Mouse (Mus musculus): ENCODE results near the gene Pdx1. TPM values are rescaled to one million over a fixed set of nuclear protein-coding genes. Genes with fewer than 3 reads are reported as not detected.

Gene Pdx1
- polyA plus RNA-seq, 1 experiment from 2014 or later = not detected

DNA sequence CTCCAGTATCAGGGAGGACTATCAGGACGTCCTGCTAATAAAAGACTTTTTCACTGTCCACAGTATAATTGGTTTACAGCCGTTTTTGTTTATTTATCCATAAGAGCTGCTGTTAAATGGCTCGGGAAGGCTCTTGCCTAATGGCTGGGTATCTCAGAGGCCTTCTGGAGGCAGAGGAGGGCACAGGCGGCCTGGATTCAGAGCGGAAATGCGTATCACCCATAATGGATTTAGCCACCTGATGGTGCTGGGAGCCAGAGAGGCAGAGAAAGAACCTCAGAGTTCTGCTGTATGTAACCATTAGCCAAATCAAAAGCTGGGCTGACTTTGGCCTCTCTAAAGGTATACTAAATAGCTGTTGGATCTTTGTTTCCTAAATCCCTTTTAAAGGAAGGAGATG is 2.3 kb upstream of the Pdx1 start:
- H3K9me3 ChIP-seq (ENCODE audit: control insufficient read depth, low read length) = no peaks in the 10 kb centered on the region
- peaks cover 94% of the 10 kb centered on the region for H3K27me3 ChIP-seq (replicated peaks; ENCODE audit: control insufficient read depth, insufficient read depth, low read length)
- H3K4me2 ChIP-seq (ENCODE audit: low read depth, low read length) = no peak overlapping the region
- no peak overlapping the region for H3K27ac ChIP-seq (replicated peaks; ENCODE audit: low read depth, low read length)
- H3K9ac ChIP-seq (ENCODE audit: low read depth, low read length) = no peak overlapping the region
- H3K4me1 ChIP-seq (ENCODE audit: control insufficient read depth, insufficient read depth, low read length) = no peaks in the 10 kb centered on the region
- 4% methylated on average over 6 of the region's 6 CpGs for WGBS
- no peak overlapping the region for H3K4me3 ChIP-seq (ENCODE audit: low read depth, low read length)
- ATAC-seq (ENCODE audit: low read depth) (no peak), DNase-seq (ENCODE audit: low spot score) (no peak)
- no peaks in the 10 kb centered on the region for H3K36me3 ChIP-seq (ENCODE audit: control insufficient read depth, insufficient read depth, low read length)

DNA sequence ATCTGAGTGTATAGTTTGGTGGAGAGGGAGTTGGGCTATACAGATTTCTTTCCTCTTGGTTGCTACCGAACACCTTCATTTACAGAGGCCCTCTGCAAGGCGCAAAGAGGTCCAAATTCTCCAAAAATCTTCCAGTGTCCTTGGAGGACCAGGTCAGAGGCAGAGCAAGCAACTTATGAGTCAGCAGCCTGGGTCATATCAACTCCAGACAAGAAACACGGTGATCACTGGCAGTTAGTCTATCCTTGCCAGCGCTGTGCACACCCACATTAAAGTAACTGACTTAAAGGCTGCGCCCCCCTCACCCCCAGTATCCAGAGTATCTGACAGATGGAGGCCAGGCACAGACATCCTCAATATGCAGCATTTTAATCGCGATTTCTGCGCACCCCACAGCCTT is 1.0 kb upstream of the Pdx1 start:
- ATAC-seq (ENCODE audit: low read depth) = no peak
- no peak for DNase-seq (ENCODE audit: low spot score)
- Histone ChIP-seq H3K27ac (replicated peaks; ENCODE audit: low read depth, low read length) (no peak overlapping the region), H3K27me3 (replicated peaks; ENCODE audit: control insufficient read depth, insufficient read depth, low read length) (peaks cover 98% of the 10 kb centered on the region), H3K4me2 (ENCODE audit: low read depth, low read length) (no peak overlapping the region), H3K36me3 (ENCODE audit: control insufficient read depth, insufficient read depth, low read length) (no peaks in the 10 kb centered on the region), H3K9me3 (ENCODE audit: control insufficient read depth, low read length) (no peaks in the 10 kb centered on the region), H3K4me1 (ENCODE audit: control insufficient read depth, insufficient read depth, low read length) (no peaks in the 10 kb centered on the region), H3K9ac (ENCODE audit: low read depth, low read length) (no peak overlapping the region), H3K4me3 (ENCODE audit: low read depth, low read length) (no peak overlapping the region)
- 1% methylated on average over 8 of the region's 8 CpGs for WGBS

DNA sequence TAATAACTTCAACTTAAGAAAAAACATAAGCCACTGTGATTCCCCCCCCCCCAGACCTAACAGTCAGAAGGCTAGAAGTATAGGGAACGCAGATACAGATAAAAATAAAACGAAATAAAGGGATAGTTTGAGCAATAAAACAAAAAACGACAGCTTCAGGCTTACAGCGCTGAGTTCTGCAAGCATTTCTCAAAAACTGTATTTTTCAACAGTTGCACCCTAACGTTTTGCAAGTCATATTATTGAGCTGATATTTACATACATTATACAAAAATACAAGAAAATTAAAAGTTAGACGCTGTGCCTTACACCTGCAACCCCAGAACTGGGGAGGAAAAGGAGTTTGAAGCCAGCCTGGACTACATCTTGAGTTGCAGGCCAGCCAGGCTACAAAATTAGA is 388 bp upstream of the Pdx1 start:
- H3K27ac ChIP-seq (replicated peaks; ENCODE audit: low read depth, low read length) = no peak overlapping the region
- no peaks in the 10 kb centered on the region for H3K9me3 ChIP-seq (ENCODE audit: control insufficient read depth, low read length)
- no peaks in the 10 kb centered on the region for H3K4me1 ChIP-seq (ENCODE audit: control insufficient read depth, insufficient read depth, low read length)
- WGBS = 7% methylated on average over 6 of the region's 6 CpGs
- no peak overlapping the region for H3K4me3 ChIP-seq (ENCODE audit: low read depth, low read length)
- H3K9ac ChIP-seq (ENCODE audit: low read depth, low read length) = no peak overlapping the region
- H3K36me3 ChIP-seq (ENCODE audit: control insufficient read depth, insufficient read depth, low read length) = no peaks in the 10 kb centered on the region
- no peak for DNase-seq (ENCODE audit: low spot score)
- peaks cover 96% of the 10 kb centered on the region for H3K27me3 ChIP-seq (replicated peaks; ENCODE audit: control insufficient read depth, insufficient read depth, low read length)
- no peak for ATAC-seq (ENCODE audit: low read depth)
- no peak overlapping the region for H3K4me2 ChIP-seq (ENCODE audit: low read depth, low read length)

DNA sequence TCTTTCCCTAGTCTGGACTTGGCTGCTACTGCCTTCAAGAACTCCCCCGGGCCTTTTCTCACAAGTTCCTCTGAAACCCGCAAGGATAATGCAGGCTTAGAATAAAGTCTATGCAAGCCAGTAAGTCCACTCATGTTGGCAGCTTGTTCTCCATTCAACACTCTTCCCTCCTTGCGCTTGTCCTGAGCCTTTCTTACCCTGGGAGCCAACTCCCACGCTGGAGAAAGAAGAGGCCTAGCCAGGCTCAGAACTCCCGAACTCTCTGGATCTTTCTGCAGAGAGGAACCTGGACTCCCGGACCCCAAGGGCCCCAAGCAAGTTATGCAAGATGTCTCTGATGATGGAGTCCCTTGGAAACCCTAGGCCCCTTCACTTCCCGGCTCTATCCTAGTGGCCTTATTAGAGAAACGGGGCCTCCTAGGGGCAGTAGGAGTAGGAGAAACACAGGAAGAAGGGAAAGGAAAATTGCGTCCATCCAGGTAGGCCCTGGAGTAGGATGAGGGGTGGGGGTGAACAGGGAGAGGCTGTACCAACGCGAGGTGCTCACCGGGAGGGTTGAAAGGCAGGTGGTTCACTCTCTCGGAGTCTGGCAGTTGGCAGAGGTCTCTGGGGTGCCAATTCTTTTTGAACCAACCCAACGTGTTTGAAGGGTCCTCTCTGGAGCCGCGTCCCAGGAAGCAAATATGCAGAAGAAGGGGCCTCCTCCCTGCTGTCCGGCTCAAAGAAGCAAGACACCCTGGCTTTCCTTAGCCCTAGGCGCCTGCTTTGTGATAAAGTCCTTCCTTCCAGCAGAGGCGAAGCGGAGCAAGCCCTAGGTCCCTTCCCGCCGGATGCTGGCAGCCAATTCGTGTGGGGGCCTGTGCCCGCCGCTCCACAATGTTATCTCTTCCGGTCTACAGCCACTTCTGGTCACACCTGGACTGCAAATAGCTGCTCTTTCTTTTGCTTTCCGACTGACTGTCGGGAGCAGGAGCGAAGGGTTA is 1.2 kb downstream of the Pdx1 start:
- Histone ChIP-seq H3K4me2 (ENCODE audit: low read depth, low read length) (no peak overlapping the region), H3K36me3 (ENCODE audit: control insufficient read depth, insufficient read depth, low read length) (no peaks in the 10 kb centered on the region), H3K9me3 (ENCODE audit: control insufficient read depth, low read length) (no peaks in the 10 kb centered on the region), H3K9ac (ENCODE audit: low read depth, low read length) (no peak overlapping the region), H3K27ac (replicated peaks; ENCODE audit: low read depth, low read length) (no peak overlapping the region), H3K27me3 (replicated peaks; ENCODE audit: control insufficient read depth, insufficient read depth, low read length) (peaks cover 98% of the 10 kb centered on the region), H3K4me1 (ENCODE audit: control insufficient read depth, insufficient read depth, low read length) (no peaks in the 10 kb centered on the region), H3K4me3 (ENCODE audit: low read depth, low read length) (no peak overlapping the region)
- no peak for ATAC-seq (ENCODE audit: low read depth)
- DNase-seq (ENCODE audit: low spot score) = no peak
- 2% methylated on average over 29 of the region's 29 CpGs for WGBS

DNA sequence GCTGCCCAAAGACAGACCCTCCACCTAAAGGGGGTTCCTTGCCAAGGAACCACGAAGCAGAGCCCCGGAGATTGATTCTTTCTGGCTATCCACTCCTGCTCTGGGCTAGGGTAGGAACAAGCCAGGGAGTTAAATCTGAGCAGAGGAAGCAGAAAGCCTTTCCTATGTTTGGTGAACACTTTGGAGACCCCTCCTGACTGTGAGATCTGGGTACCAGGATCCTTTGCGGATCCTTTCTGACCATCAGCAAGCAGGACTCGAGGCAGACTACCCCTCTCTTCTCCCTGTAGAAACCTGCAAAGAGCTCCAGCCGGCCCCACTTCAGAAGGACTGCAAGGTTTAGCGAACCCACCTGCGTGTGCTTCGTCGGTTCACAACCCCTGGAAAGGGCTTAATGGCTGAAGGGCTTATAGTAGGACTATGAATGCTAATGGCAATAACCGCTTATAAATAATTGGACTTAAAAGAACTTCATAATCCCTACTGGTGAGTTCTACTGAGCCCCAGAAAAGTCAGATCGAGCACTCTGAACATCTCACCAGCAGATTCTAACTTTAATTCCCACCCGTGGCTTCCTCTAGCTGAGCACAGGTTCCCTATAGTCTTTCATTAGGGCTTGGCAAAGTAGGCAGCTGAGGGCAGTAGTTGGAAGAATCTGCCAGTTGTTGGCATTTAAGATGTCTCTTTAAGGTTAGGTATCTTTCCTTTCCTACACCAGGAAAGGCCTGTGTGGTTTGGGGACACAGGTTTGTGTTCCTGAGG is 2.5 kb downstream of the Pdx1 start:
- Histone ChIP-seq H3K4me3 (ENCODE audit: low read depth, low read length) (no peak overlapping the region), H3K4me2 (ENCODE audit: low read depth, low read length) (no peak overlapping the region), H3K4me1 (ENCODE audit: control insufficient read depth, insufficient read depth, low read length) (no peaks in the 10 kb centered on the region), H3K9me3 (ENCODE audit: control insufficient read depth, low read length) (no peaks in the 10 kb centered on the region), H3K27me3 (replicated peaks; ENCODE audit: control insufficient read depth, insufficient read depth, low read length) (peaks cover 98% of the 10 kb centered on the region), H3K27ac (replicated peaks; ENCODE audit: low read depth, low read length) (no peak overlapping the region), H3K36me3 (ENCODE audit: control insufficient read depth, insufficient read depth, low read length) (no peaks in the 10 kb centered on the region), H3K9ac (ENCODE audit: low read depth, low read length) (no peak overlapping the region)
- WGBS = 3% methylated on average over 12 of the region's 12 CpGs
- DNase-seq (ENCODE audit: low spot score) = no peak
- ATAC-seq (ENCODE audit: low read depth) = no peak

DNA sequence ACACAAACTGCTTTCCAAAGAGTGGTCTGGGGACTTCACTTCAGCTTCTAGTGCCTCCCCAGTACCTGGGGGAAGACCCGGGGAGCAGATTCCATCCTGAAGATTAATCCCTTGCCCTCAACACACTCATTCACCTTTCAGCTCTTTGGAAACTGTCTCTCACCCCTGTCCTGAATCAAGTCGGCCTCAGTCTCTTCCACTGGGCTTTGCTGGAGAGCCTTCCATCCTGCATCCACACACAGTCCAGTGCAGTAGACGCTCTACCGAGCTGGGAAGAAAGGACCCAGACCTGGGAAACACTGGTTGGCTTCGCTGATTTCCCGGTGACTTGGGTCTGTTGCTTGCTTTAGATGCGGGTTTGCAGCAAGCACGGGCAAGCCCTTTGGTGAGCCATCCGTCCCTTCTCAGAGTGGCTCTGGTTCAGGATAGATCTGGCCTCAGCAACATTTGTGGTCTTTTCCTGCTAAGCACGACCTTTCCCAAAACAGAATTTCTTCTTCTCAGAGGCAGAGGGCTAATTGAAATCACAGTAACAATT is 3.1 kb downstream of the Pdx1 start:
- Histone ChIP-seq H3K9me3 (ENCODE audit: control insufficient read depth, low read length) (no peaks in the 10 kb centered on the region), H3K4me1 (ENCODE audit: control insufficient read depth, insufficient read depth, low read length) (no peaks in the 10 kb centered on the region)

DNA sequence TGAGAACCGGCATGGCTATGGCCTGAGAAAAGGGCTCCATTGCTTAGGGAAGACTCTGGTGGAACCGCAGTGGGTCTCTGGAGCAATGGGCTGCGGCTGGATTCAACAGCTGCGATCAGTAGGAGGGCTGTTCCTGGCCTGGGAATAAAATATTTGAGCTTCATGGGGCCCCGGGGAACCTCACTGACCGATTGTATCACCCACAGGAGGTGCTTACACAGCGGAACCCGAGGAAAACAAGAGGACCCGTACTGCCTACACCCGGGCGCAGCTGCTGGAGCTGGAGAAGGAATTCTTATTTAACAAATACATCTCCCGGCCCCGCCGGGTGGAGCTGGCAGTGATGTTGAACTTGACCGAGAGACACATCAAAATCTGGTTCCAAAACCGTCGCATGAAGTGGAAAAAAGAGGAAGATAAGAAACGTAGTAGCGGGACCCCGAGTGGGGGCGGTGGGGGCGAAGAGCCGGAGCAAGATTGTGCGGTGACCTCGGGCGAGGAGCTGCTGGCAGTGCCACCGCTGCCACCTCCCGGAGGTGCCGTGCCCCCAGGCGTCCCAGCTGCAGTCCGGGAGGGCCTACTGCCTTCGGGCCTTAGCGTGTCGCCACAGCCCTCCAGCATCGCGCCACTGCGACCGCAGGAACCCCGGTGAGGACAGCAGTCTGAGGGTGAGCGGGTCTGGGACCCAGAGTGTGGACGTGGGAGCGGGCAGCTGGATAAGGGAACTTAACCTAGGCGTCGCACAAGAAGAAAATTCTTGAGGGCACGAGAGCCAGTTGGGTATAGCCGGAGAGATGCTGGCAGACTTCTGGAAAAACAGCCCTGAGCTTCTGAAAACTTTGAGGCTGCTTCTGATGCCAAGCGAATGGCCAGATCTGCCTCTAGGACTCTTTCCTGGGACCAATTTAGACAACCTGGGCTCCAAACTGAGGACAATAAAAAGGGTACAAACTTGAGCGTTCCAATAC is 4.7 kb downstream of the Pdx1 start:
- Histone ChIP-seq H3K4me2 (ENCODE audit: low read depth, low read length) (no peak overlapping the region), H3K27me3 (replicated peaks; ENCODE audit: control insufficient read depth, insufficient read depth, low read length) (peaks cover 98% of the 10 kb centered on the region), H3K4me1 (ENCODE audit: control insufficient read depth, insufficient read depth, low read length) (no peaks in the 10 kb centered on the region), H3K36me3 (ENCODE audit: control insufficient read depth, insufficient read depth, low read length) (no peaks in the 10 kb centered on the region), H3K27ac (replicated peaks; ENCODE audit: low read depth, low read length) (no peak overlapping the region), H3K9ac (ENCODE audit: low read depth, low read length) (no peak overlapping the region), H3K4me3 (ENCODE audit: low read depth, low read length) (no peak overlapping the region), H3K9me3 (ENCODE audit: control insufficient read depth, low read length) (no peaks in the 10 kb centered on the region)
- WGBS = 1% methylated on average over 41 of the region's 48 CpGs
- DNase-seq (ENCODE audit: low spot score) = no peak
- no peak for ATAC-seq (ENCODE audit: low read depth)

More for the DNA sequence above, 3.1 kb downstream of the Pdx1 start:
- ATAC-seq (ENCODE audit: low read depth) = no peak
- Histone ChIP-seq H3K4me2 (ENCODE audit: low read depth, low read length) (no peak overlapping the region), H3K4me3 (ENCODE audit: low read depth, low read length) (no peak overlapping the region), H3K27me3 (replicated peaks; ENCODE audit: control insufficient read depth, insufficient read depth, low read length) (peaks cover 98% of the 10 kb centered on the region), H3K36me3 (ENCODE audit: control insufficient read depth, insufficient read depth, low read length) (no peaks in the 10 kb centered on the region), H3K27ac (replicated peaks; ENCODE audit: low read depth, low read length) (no peak overlapping the region), H3K9ac (ENCODE audit: low read depth, low read length) (no peak overlapping the region)
- WGBS = 2% methylated on average over 10 of the region's 10 CpGs
- no peak for DNase-seq (ENCODE audit: low spot score)

DNA sequence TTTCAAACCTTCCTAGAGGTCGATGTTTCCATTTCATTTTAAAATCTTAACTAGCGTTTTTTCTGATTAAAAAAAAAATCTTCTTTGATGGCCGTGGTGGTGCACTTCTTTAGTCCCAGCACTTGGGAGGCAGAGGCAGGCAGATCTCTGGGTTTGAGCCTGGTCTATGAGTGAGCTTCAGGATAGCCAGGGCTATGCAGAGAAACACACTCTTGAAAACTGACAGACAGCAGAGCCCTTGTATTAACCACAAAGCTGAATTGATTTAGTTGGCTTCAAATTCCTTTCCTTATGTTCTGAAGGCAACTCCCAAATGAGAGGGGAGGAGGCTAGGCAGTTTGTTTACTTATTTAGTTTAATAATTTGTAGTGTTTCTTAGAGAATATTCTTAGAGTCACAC is 6.0 kb downstream of the Pdx1 start:
- Histone ChIP-seq H3K9me3 (ENCODE audit: control insufficient read depth, low read length) (no peaks in the 10 kb centered on the region), H3K4me1 (ENCODE audit: control insufficient read depth, insufficient read depth, low read length) (no peaks in the 10 kb centered on the region), H3K4me2 (ENCODE audit: low read depth, low read length) (no peak overlapping the region), H3K27ac (replicated peaks; ENCODE audit: low read depth, low read length) (no peak overlapping the region), H3K36me3 (ENCODE audit: control insufficient read depth, insufficient read depth, low read length) (no peaks in the 10 kb centered on the region), H3K9ac (ENCODE audit: low read depth, low read length) (no peak overlapping the region), H3K4me3 (ENCODE audit: low read depth, low read length) (no peak overlapping the region), H3K27me3 (replicated peaks; ENCODE audit: control insufficient read depth, insufficient read depth, low read length) (peaks cover 98% of the 10 kb centered on the region)
- ATAC-seq (ENCODE audit: low read depth) (no peak), DNase-seq (ENCODE audit: low spot score) (no peak)
- 11% methylated on average over 3 of the region's 3 CpGs for WGBS

All from embryonic facial prominence, embryonic 14.5 days (tissue).